Mouse (Mus musculus) heart, adult 8-10 months (tissue): Measurements from ENCODE around the gene Klk8. TPM values are rescaled to one million over a fixed set of nuclear protein-coding genes. Genes with fewer than 3 reads are reported as not detected.

ENCODE experiments used
- DNase-seq: peaks from one replicate; pipeline ENCODE4 v3.0.0; 2022; ENCODE audit warnings: low spot score
- total RNA-seq, 4 experiments: library from RNA; stranded (reverse); gene quantifications; 2 replicates each; pipeline ENCODE4 v1.2.4; 2022

Gene Klk8
- total RNA-seq, 4 experiments from 2014 or later, result 9.4 to 12.4 (median 11.2) TPM

- no peak for DNase-seq
These were observed 5.8 kb upstream of the Klk8 start, which contains the start of gene Klk9 for GRCm38 (mm10) chr7:43791591-43791990. TSS of gene Klk9 (plus strand) at chr7:43791891.

- DNase-seq, result no peak
These were observed 1.0 kb upstream of the Klk8 start for GRCm38 (mm10) chr7:43796355-43796754.

GRCm38 (mm10) chr7:43797844-43798462 is 576 bp downstream of the Klk8 start:
- DNase-seq, result peak; percentile 44

- DNase-seq, result no peak
These were observed 2.5 kb downstream of the Klk8 start for GRCm38 (mm10) chr7:43799876-43800275.

- no peak for DNase-seq
These were observed 13.6 kb downstream of the Klk8 start, which contains the start of gene Klk7 for GRCm38 (mm10) chr7:43810994-43811393. TSS of gene Klk7 (plus strand) at chr7:43811294.

GRCm38 (mm10) chr7:43815211-43815610 is 17.8 kb downstream of the Klk8 start:
- no peak for DNase-seq

- DNase-seq, result no peak
These were observed 19.4 kb downstream of the Klk8 start for GRCm38 (mm10) chr7:43816746-43817145.

- no peak for DNase-seq
These were observed 24.2 kb downstream of the Klk8 start for GRCm38 (mm10) chr7:43821581-43821980.

GRCm38 (mm10) chr7:43824199-43824598 is 26.8 kb downstream of the Klk8 start, which contains the start of gene Klk6:
TSS of gene Klk6 (plus strand) at chr7:43824499.
- no peak for DNase-seq

- DNase-seq, result no peak
These were observed 28.7 kb downstream of the Klk8 start for GRCm38 (mm10) chr7:43826056-43826455.

- DNase-seq, result no peak
These were observed 30.3 kb downstream of the Klk8 start for GRCm38 (mm10) chr7:43827706-43828105.

GRCm38 (mm10) chr7:43829006-43829405 is 31.6 kb downstream of the Klk8 start:
- DNase-seq, result no peak

GRCm38 (mm10) chr7:43841701-43842100 is 44.3 kb downstream of the Klk8 start, which contains the start of gene Klk5:
TSS of gene Klk5 (plus strand) at chr7:43841971.
- DNase-seq, result no peak

GRCm38 (mm10) chr7:43843801-43844200 is 46.4 kb downstream of the Klk8 start:
- no peak for DNase-seq

GRCm38 (mm10) chr7:43851616-43852015 is 54.2 kb downstream of the Klk8 start:
- DNase-seq, result no peak

Other genes starting within 250 kb of the Klk8 start
- 1 to 10 TPM in 1 of 4 experiments, under 1 TPM in 3; 0.66 to 1.1 (median 0.88) TPM for gene Zfp658, start 235.3 kb upstream of the Klk8 start, total RNA-seq
- gene Zfp719, start 218.0 kb upstream of the Klk8 start, total RNA-seq, result 1 to 10 TPM; 4.4 to 8.0 (median 5.6) TPM
- not detected for gene Zfp819, start 190.4 kb upstream of the Klk8 start, total RNA-seq
- not detected for gene Ceacam18, start 162.9 kb upstream of the Klk8 start, total RNA-seq
- 1 to 10 TPM in 3 of 4 experiments, under 1 TPM in 1; 0.75 to 1.6 (median 1.1) TPM for gene Siglece, start 137.4 kb upstream of the Klk8 start, total RNA-seq
- gene Ctu1, start 125.6 kb upstream of the Klk8 start, total RNA-seq, result 1 to 10 TPM; 2.9 to 3.4 (median 3.1) TPM
- gene Klk14, start 107.2 kb upstream of the Klk8 start, total RNA-seq, result under 1 TPM in 3 of 4 experiments, not detected in 1; 0.27 to 0.49 (median 0.34) TPM
- gene Klk13, start 85.0 kb upstream of the Klk8 start, total RNA-seq, result not detected
- not detected for gene Klk12, start 28.7 kb upstream of the Klk8 start, total RNA-seq
- under 1 TPM in 3 of 4 experiments, not detected in 1; 0.32 to 0.79 (median 0.37) TPM for gene Klk11, start 23.0 kb upstream of the Klk8 start, total RNA-seq
- gene Klk10, start 16.5 kb upstream of the Klk8 start, total RNA-seq, result under 1 TPM; 0.22 to 0.57 (median 0.25) TPM
- not detected for gene Klk9, start 5.7 kb upstream of the Klk8 start, total RNA-seq
- gene Klk7, start 13.7 kb downstream of the Klk8 start, total RNA-seq, result not detected
- gene Klk6, start 26.9 kb downstream of the Klk8 start, total RNA-seq, result not detected
- not detected for gene Klk5, start 44.4 kb downstream of the Klk8 start, total RNA-seq
- not detected for gene Klk4, start 83.6 kb downstream of the Klk8 start, total RNA-seq
- gene Klk15, start 136.2 kb downstream of the Klk8 start, total RNA-seq, result not detected
- not detected for gene Klk1b8, start 153.1 kb downstream of the Klk8 start, total RNA-seq
- gene Klk1b1, start 169.2 kb downstream of the Klk8 start, total RNA-seq, result not detected
- gene Klk1b9, start 178.5 kb downstream of the Klk8 start, total RNA-seq, result not detected
- gene Klk1b11, start 198.3 kb downstream of the Klk8 start, total RNA-seq, result not detected
- gene Klk1b26, start 214.6 kb downstream of the Klk8 start, total RNA-seq, result 1 to 10 TPM; 1.7 to 7.4 (median 4.1) TPM